Mouse (Mus musculus): ENCODE measurements at regions not wholly inside any gene's neighbourhood (a gene's known extent, or its start where the extent isn't known, plus 50 kb on each side); places are given as distances from the start of the nearest gene placed in this dataset.

- no peak for DNase-seq
Measured at GRCm38 (mm10) chr3:21891819-21892480, 184.5 kb upstream of the Tbl1xr1 start.

GRCm38 (mm10) chr3:21892864-21893404, 183.5 kb upstream of the Tbl1xr1 start:
- DNase-seq = no peak

- no peak for DNase-seq
Measured at GRCm38 (mm10) chr3:21895551-21895950, 180.9 kb upstream of the Tbl1xr1 start.

GRCm38 (mm10) chr3:21898241-21898640, 178.2 kb upstream of the Tbl1xr1 start:
- no peak for DNase-seq

GRCm38 (mm10) chr3:21905384-21906073, 170.9 kb upstream of the Tbl1xr1 start:
- peak; percentile 62 for DNase-seq

- DNase-seq = no peak
Measured at GRCm38 (mm10) chr3:21908828-21909227, 167.6 kb upstream of the Tbl1xr1 start.

GRCm38 (mm10) chr3:21910080-21910479, 166.4 kb upstream of the Tbl1xr1 start:
- DNase-seq = no peak

- no peak for DNase-seq
Measured at GRCm38 (mm10) chr3:21911071-21911470, 165.4 kb upstream of the Tbl1xr1 start.

GRCm38 (mm10) chr3:21917228-21917910, 159.1 kb upstream of the Tbl1xr1 start:
- no peak for DNase-seq

- DNase-seq = peak; percentile 95
Measured at GRCm38 (mm10) chr3:21918431-21918830, 158.0 kb upstream of the Tbl1xr1 start.

GRCm38 (mm10) chr3:21919931-21920330, 156.5 kb upstream of the Tbl1xr1 start:
- DNase-seq = no peak

GRCm38 (mm10) chr3:21931951-21932350, 144.5 kb upstream of the Tbl1xr1 start:
- DNase-seq = peak; percentile 86

GRCm38 (mm10) chr3:21932696-21933095, 143.8 kb upstream of the Tbl1xr1 start:
- peak; percentile 19 for DNase-seq

- DNase-seq = peak; percentile 49
Measured at GRCm38 (mm10) chr3:21934731-21935271, 141.7 kb upstream of the Tbl1xr1 start.

- peak; percentile 98 for DNase-seq
Measured at GRCm38 (mm10) chr3:21935571-21936261, 140.7 kb upstream of the Tbl1xr1 start.

- DNase-seq = no peak
Measured at GRCm38 (mm10) chr3:21936262-21936603, 140.2 kb upstream of the Tbl1xr1 start.

GRCm38 (mm10) chr3:21936616-21937015, 139.8 kb upstream of the Tbl1xr1 start:
- DNase-seq = peak; percentile 30

GRCm38 (mm10) chr3:21937281-21938035, 139.0 kb upstream of the Tbl1xr1 start:
- peak; percentile 17 for DNase-seq

GRCm38 (mm10) chr3:21938071-21938848, 138.2 kb upstream of the Tbl1xr1 start:
- peak; percentile 74 for DNase-seq

GRCm38 (mm10) chr3:21939738-21940137, 136.7 kb upstream of the Tbl1xr1 start:
- DNase-seq = no peak

- DNase-seq = no peak
Measured at GRCm38 (mm10) chr3:21941596-21941995, 134.9 kb upstream of the Tbl1xr1 start.
